Mouse (Mus musculus) gastrocnemius, adult 2 months (tissue): Measurements from ENCODE around the gene Aldh18a1. TPM values are rescaled to one million over a fixed set of nuclear protein-coding genes. Genes with fewer than 3 reads are reported as not detected.
"Not testable (repeated sequence)": the region's sequence is repeated elsewhere in the genome, so short reads cannot be mapped to it uniquely, and the experiment has no call there.

Source experiments
- DNase-seq: peaks from one replicate; pipeline ENCODE4 v3.0.0; 2022
- H3K27ac ChIP-seq: fragments of 200-600 bp; 2 replicates; pipeline ENCODE4 v1.8.1; 2022; ENCODE audit warnings: mild to moderate bottlenecking
- H3K4me3 ChIP-seq: fragments of 200-600 bp; 2 replicates; pipeline ENCODE4 v1.8.1; 2022; ENCODE audit warnings: mild to moderate bottlenecking, moderate library complexity
- CTCF ChIP-seq: fragments of 200-600 bp; IDR thresholded peaks from 2 replicates; pipeline ENCODE4 v1.8.1; 2022; ENCODE audit warnings: antibody characterized with exemption, mild to moderate bottlenecking, moderate library complexity
- intact Hi-C: fragments of 180-260 bp; cut with DNase I; formaldehyde crosslinking; loops from one replicate; pipeline ENCODE4 v1.15.1; 2025
- total RNA-seq, 2 experiments: library from RNA; stranded (reverse); gene quantifications; 2 replicates each; pipeline ENCODE4 v1.2.3; 2021

The Aldh18a1 gene
- total RNA-seq, 2 experiments from 2014 or later, result 3.5 to 5.0 TPM

DNA sequence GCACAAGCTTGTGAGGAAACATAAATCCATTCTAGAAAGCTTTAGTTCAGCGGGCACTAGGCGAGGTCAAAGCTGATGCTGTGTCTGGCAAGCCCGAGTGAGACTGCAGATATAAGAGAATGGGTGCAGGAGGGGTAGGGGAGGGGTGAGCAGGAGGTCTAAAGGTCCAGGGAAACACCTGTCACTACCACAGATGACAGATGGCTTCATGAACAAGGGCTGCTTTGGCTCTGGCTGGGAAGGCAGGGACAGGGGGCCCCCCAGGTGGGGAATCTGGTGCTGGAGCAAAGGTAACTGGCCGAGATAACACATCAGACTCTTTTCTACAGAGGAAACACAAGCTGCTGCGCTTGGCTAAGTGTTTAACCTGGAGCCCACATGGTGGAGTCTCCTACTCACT is 12.8 kb downstream of the Aldh18a1 start:
- no peak for DNase-seq
- TF ChIP-seq CTCF, result no peak
- intact Hi-C loops, result no loop called here
- Histone ChIP-seq H3K4me3 (no peak overlapping the region), H3K27ac (no peak overlapping the region)

DNA sequence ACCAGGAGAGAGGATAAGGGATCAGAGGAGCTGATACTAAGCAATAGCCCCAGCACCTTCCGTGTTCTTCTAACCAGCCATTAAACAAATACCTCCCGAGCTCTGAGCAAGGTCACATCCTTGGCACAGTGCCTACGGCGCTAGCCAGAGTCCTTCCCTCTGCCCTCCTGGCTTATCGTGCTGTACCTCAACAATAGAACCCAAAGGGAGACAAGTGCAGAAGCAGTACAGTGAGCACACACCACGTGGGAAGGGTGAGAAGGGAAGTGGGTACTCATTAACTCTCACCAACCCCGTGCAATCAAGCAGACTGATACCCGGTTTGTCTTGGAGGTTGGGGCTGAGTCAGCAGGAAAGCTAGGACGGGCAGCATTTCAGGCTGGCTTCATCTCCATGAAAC is 17.5 kb downstream of the Aldh18a1 start:
- no peak for DNase-seq
- no peak for TF ChIP-seq CTCF
- no peak overlapping the region for H3K27ac ChIP-seq
- H3K4me3 ChIP-seq, result no peak overlapping the region
- intact Hi-C loops, result no loop called here

DNA sequence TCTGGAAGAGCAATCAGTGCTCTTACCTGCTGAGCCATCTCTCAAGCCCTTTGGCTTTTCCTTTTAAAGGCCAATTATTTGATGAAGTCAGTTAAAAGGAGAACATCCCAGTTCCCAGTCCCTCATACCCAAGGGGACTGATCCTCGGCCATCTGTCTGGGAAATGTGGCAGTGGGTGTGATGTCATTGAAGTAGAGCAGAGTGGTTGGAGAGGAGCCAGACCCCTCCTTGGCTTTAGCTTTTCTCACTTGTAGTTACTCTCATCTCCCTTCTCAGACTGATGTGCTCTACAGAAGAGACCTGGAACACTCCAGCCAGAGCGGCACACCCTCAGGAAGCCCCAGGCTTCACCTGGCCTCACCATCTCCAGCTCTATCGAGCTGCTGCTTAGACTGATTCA is 20.6 kb downstream of the Aldh18a1 start:
- intact Hi-C loops, result no loop called here
- no peak for DNase-seq
- Histone ChIP-seq H3K27ac (no peak overlapping the region), H3K4me3 (no peak overlapping the region)
- TF ChIP-seq CTCF, result no peak

DNA sequence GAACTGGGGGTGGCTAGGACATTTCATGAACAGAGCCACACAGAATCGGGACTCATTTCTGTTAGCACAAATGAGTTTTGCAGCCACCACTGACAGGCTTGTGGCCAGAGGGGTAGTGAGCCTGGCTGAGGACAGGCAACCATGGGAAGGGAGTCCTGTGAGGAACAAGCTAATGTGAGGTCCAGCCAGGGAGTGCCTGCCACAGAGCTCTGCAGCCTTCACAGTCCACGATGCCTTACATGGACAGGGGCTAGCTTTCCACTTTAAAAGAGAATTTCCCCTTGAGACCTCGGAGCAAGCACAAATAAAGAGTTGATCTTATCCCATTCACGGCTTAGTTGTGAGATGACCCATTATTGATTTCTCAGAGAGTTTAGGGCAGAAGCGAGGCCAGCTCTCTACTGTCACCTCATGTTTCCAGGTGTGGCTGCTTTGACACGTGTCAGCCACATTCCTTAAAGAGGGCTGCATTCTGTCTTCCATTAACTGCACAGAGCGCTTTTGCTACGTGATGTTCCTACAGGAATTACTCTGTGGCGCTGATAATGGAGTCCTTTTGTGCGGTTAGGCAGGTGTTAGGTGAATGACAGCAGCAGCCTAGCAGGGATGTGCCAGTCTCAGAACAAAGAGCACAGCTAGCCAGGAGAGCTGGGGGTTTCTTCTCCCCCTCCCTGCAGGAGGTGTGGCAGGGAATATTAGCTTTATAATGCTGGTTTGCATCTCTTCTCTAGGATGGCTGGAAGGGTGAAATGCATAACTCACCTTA is 24.2 kb downstream of the Aldh18a1 start:
- Histone ChIP-seq H3K4me3 (no peak overlapping the region), H3K27ac (no peak overlapping the region)
- DNase-seq, result no peak
- intact Hi-C loops, result no loop called here
- no peak for TF ChIP-seq CTCF

DNA sequence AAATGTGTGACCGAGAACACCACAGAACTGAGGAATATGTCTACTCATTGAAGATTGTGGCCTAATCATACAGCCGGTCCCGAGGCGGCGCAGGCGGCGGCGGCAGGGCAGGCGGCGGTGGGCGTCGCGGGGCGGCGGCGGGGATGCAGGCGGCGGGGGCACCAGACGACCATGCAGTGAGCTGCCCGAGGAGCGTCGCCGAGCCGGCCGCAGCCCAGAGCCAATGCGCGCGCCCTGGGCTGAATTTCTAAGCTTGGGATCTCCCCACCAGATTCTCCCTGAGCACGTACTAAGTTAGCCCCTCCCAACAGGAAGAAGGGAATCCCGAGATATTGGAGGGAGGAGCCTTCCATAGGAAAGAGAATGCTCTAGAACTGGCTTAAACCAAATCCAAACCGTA is 26.7 kb downstream of the Aldh18a1 start:
- H3K27ac ChIP-seq, H3K4me3 ChIP-seq, intact Hi-C loops, DNase-seq: not testable (repeated sequence)

DNA sequence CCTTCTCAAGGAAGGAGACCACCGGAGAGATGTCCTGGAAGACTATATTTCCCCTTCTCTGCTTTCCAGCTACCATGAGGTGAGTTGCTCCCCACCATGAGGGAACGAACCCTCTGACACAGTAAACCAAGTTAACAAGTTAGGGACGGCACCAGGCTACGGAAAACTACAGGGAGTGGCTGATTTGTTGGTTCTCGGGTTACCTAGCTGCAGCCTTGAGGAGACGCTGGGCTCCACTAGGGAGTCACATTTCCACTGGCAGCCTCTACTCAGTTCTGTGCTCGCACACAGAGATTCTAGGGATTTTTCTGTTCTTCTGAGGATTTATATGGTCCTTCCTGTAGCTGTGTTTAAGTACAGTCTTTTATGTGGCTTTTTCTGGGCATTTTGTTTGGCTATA is 32.2 kb downstream of the Aldh18a1 start:
- no peak for TF ChIP-seq CTCF

DNA sequence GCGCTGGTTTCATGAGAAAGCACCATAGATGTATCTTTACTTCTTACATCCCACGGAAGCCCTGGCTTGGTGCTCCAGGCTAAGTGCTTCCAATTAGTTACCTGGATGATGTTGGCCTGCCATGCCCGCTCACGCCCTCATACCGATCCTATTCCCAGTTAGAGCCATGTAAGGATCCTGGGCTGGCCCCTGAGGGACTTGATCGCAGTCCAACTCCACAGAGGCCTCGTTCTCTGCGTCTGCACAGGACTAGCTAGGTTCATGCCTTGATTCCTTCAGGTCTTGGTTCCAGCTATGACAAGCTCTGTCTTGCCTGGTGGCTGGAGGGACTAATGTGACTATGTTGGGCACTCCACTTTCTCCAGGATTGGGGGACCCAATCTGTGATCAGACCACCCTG is 33.1 kb downstream of the Aldh18a1 start:
- DNase-seq, result no peak
- TF ChIP-seq CTCF, result no peak
- intact Hi-C loops, result no loop called here
- Histone ChIP-seq H3K4me3 (no peak overlapping the region), H3K27ac (no peak overlapping the region)

More for the DNA sequence above, 32.2 kb downstream of the Aldh18a1 start:
- Histone ChIP-seq H3K4me3 (peak overlapping the region; percentile 15; the same call in 1 of the 2 replicates), H3K27ac (no peak overlapping the region)
- DNase-seq, result no peak
- intact Hi-C loops, result no loop called here

DNA sequence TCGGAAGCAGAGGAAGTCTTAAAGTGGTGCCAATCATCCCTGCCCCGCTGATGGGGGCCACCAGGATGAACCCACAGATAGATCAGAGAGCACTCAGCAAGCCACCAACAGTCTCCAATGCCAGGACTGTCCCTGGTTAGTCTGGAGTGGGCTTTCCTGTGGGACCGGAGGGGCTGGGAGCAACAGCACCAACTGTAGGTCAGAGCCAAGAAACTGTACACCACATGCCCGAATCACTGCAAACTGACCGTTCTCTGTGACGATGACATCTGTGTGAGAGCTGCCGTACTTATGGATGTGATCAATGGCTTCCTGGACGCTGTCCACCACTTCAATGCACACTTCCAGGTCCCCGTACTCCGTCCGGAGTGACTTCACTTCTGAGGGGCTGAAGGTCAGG is 33.9 kb downstream of the Aldh18a1 start:
- no peak overlapping the region for H3K4me3 ChIP-seq
- intact Hi-C loops, result no loop called here
- TF ChIP-seq CTCF, result no peak
- no peak for DNase-seq
- H3K27ac ChIP-seq, result no peak overlapping the region

DNA sequence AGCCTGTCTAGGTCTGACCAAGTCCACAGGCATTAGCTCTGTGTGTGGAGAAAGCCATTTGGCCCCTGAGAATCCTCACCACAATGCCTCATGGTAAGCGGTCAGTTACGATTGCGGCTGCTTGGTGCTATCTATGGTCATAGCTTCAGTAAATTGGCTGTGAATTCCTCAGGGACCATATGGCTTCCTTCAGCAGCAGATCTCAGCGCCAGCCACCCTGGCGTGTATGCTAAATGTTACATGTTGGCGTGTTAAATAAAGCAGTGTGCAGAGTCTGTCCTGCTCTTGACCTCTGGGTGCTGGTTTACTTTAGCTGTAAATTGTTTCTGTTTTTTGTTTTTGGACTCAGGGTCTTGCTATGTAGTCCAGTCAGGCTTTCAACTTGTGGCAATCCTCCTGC is 34.4 kb downstream of the Aldh18a1 start:
- no peak for TF ChIP-seq CTCF
- no peak for DNase-seq
- Histone ChIP-seq H3K27ac (no peak overlapping the region), H3K4me3 (no peak overlapping the region)
- intact Hi-C loops, result no loop called here

DNA sequence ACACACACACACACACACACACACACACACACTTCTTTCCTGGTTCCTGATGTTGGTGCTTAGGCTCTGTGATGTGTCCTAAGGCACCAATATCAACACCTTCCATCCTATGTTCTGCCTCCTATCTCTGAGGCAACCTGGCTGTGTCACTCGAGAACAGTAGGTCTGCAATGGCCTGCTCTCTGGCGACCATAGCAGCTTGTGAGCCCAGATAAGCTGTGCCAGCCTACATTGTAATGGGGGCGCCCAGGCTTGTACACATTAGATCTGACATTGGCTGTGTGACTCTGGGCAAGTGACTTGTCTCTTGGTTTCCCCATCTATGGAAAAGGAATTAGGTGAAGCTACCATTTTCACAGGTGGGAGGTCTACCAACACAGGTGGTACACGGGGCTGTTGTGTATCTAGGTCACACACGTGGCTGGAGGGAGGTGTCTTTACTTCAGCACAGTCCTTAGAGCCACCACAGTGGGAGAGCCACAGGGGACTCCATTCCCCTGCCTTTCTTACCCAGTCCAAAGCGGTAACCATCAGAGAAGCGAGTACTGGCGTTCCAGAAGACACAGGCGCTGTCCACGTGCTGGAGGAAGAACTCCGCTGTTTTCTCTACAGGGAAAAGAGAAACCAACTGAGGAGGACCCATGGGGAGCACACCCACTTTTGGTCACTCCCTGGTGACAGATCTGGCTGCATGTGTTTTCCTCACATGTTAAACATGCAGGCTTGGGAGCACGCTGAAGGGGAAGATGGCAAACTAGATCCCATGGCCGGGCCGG is 35.1 kb downstream of the Aldh18a1 start:
- Histone ChIP-seq H3K4me3 (no peak overlapping the region), H3K27ac (no peak overlapping the region)
- no peak for TF ChIP-seq CTCF
- DNase-seq, result no peak
- intact Hi-C loops, result no loop called here

DNA sequence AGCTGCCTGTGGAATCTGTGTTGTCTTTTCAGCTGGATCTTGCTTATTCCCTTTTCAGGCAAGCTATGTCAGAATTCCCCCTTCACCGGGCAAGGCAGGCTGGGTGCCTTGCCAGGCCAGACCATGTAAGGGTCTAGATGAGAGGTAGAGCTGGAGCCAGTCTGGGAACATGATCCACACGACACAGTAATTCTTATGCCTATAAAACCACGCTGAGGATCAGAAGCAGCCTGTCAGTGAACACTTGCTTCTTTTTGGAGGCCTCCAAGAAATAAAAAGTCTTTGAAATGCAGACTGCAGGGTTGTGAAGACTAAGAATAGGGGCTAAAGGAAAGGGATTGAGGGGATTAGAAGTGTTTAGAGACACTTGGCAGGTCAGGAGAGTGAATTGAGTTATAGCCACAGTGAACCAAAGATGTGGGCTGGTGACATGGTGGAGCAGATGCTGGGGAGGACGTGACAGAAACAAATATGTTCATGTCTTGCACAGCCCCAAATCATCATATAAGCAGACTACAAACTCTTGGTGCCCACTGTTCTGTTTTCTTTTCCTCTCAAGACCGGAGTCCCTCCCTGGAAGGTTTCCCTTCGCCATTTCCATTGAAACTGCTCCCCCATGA is 38.6 kb downstream of the Aldh18a1 start:
- intact Hi-C loops, result no loop called here

DNA sequence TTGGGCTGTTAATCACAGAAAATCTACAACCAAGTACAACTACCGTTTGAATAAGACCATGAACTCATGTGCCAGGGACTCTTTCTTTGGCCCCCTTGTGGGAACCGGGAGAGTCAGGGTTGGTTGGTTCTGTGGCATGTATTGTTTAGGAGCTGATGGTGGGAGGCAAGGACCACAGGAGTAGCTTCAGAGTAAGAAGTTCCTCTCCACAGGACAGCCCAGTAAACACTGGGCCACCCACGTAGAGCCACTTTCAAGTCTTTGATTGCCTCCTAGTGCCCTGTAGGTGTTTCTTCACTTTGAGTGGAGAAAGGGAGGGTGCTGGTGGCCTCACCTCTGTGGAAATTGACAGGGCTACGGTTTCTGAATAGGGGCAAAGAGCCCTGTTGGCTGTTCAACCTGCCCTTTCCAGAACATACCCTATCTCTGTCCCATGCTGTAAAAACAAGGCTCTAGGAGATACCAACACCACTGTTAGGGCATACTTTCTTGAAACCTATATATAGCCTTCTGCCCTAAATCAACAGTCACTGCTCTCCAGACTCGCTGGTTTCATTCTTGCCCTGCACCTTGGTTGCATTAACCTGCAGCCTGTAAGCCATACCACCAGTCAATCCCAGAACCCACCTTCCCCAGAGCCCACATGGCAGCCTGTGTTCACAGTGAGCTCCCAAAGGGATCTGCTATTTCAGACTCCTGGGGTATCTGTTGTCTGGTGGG is 39.3 kb downstream of the Aldh18a1 start:
- no peak for DNase-seq
- TF ChIP-seq CTCF, result no peak; the same call in 1 of the 2 replicates
- peak overlapping the region; percentile 58; the same call in 1 of the 2 replicates for H3K27ac ChIP-seq
- 0 out of 2 replicates have a peak overlapping the region, but pooled peaks have one; percentile 17 for H3K4me3 ChIP-seq
- intact Hi-C loops, result no loop called here

More for the DNA sequence above, 38.6 kb downstream of the Aldh18a1 start:
- H3K27ac ChIP-seq, result peak overlapping the region; percentile 58; the same call in 1 of the 2 replicates
- DNase-seq, result peak; percentile 46
- TF ChIP-seq CTCF, result no peak
- H3K4me3 ChIP-seq, result 0 out of 2 replicates have a peak overlapping the region, but pooled peaks have one; percentile 17
